Mouse (Mus musculus): Measurements from ENCODE around the gene Ppm1m. TPM values are rescaled to one million over a fixed set of nuclear protein-coding genes. Genes with fewer than 3 reads are reported as not detected.

The Ppm1m gene
- polyA plus RNA-seq, 1 experiment: 24.1 TPM

DNA sequence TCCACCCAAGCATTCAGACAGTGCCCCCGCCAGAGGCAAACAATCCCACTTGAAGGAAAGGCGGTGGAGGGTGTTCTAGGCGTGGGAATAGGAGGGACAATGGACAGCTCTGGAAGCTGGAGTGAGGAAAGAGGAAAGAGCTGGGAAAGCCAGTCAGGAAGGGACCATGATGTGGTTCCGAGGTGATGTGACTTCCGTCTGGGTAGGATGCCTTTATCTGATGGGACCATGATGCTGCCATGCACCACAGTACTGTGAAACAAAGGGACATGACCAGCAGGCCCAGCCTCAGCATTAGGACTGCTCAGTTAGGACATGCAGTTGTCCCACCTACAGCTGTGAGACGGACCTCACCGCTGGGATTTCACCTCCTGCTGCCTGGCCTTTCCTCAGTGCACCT, 31.7 kb upstream of the Ppm1m start:
- no peak for TF ChIP-seq POLR2A (IDR thresholded peaks at IDR 0.05; ENCODE audit: borderline replicate concordance, extremely low read depth, insufficient read depth, insufficient read length, poor library complexity, severe bottlenecking)
- no peak for TF ChIP-seq CTCF (IDR thresholded peaks at IDR 0.05; ENCODE audit: borderline replicate concordance, extremely low read depth, insufficient read depth, insufficient read length)
- no peak for DNase-seq (ENCODE audit: low read depth)

DNA sequence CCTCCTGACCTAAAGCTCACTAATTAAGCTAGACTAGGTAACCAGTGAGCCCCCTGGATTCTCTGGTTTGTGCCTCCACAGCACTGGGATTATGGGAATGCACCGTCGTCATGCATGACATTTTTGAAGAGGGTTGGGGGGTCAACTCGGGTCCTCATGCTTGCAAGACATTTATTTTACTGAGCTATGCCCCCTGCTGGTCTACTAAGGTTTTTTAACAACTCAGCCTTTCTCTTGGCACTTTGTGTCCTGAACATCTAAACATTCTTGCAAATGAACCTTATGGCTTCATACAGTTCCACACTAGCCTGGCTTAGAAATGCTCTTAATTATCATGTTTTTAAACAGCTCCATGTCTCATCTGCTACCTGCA, 31.2 kb upstream of the Ppm1m start:
- 0 out of 2 replicates have a peak, but pooled peaks have one; percentile 6 for TF ChIP-seq CTCF (IDR thresholded peaks at IDR 0.05; ENCODE audit: borderline replicate concordance, extremely low read depth, insufficient read depth, insufficient read length)
- no peak for TF ChIP-seq POLR2A (IDR thresholded peaks at IDR 0.05; ENCODE audit: borderline replicate concordance, extremely low read depth, insufficient read depth, insufficient read length, poor library complexity, severe bottlenecking)
- no peak for DNase-seq (ENCODE audit: low read depth)

- DNase-seq (ENCODE audit: low read depth): no peak
- no peak for TF ChIP-seq POLR2A (IDR thresholded peaks at IDR 0.05; ENCODE audit: borderline replicate concordance, extremely low read depth, insufficient read depth, insufficient read length, poor library complexity, severe bottlenecking)
- no peak for TF ChIP-seq CTCF (IDR thresholded peaks at IDR 0.05; ENCODE audit: borderline replicate concordance, extremely low read depth, insufficient read depth, insufficient read length)
Observed at GRCm38 (mm10) chr9:106230051-106230733, 30.6 kb upstream of the Ppm1m start.

DNA sequence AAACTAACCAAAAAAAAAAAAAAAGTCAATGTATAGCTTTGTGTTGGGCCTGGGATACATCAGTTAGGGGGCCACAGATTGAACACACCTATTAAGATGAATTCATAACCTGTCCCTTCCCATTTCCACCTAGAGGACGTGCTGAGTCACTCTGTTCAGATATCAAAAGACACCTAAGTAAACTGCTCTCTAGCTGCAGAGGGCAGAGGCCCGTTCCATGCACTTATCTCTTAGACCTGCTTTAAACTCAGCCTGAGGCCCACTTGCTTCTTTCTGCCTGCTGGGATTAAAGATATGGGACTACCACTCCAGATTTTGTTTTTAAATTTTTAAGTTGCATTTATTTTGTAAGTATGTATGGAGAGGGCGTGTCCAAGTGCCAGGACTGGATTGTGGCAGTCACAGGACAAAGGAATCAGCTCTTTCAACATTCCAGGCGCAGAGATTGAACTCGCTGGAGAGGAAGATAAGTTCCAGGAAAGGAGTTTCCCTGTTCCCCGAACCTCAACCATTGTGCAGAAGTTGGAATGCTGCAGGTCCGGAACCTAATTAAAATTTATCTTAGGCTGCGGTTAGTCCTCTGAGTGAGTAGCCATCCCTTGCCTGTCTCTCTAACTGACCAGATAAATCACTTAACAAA, 28.4 kb upstream of the Ppm1m start:
- no peak for DNase-seq (ENCODE audit: low read depth)
- TF ChIP-seq CTCF (IDR thresholded peaks at IDR 0.05; ENCODE audit: borderline replicate concordance, extremely low read depth, insufficient read depth, insufficient read length): no peak
- TF ChIP-seq POLR2A (IDR thresholded peaks at IDR 0.05; ENCODE audit: borderline replicate concordance, extremely low read depth, insufficient read depth, insufficient read length, poor library complexity, severe bottlenecking): no peak

DNA sequence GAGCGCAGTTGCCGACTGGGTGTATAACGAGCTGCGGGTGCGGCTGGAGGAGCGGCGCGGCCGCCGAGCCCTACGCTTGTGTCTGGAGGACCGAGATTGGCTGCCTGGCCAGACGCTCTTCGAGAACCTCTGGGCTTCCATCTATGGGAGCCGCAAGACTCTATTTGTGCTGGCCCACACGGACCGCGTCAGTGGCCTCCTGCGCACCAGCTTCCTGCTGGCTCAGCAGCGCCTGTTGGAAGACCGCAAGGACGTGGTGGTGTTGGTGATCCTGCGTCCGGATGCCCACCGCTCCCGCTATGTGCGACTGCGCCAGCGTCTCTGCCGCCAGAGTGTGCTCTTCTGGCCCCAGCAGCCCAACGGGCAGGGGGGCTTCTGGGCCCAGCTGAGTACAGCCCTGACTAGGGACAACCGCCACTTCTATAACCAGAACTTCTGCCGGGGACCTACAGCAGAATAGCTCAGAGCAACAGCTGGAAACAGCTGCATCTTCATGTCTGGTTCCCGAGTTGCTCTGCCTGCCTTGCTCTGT, 26.7 kb upstream of the Ppm1m start:
- DNase-seq (ENCODE audit: low read depth): peak; percentile 74
- peak; percentile 36; the same call in 1 of the 2 replicates for TF ChIP-seq CTCF (IDR thresholded peaks at IDR 0.05; ENCODE audit: borderline replicate concordance, extremely low read depth, insufficient read depth, insufficient read length)
- no peak for TF ChIP-seq POLR2A (IDR thresholded peaks at IDR 0.05; ENCODE audit: borderline replicate concordance, extremely low read depth, insufficient read depth, insufficient read length, poor library complexity, severe bottlenecking)

DNA sequence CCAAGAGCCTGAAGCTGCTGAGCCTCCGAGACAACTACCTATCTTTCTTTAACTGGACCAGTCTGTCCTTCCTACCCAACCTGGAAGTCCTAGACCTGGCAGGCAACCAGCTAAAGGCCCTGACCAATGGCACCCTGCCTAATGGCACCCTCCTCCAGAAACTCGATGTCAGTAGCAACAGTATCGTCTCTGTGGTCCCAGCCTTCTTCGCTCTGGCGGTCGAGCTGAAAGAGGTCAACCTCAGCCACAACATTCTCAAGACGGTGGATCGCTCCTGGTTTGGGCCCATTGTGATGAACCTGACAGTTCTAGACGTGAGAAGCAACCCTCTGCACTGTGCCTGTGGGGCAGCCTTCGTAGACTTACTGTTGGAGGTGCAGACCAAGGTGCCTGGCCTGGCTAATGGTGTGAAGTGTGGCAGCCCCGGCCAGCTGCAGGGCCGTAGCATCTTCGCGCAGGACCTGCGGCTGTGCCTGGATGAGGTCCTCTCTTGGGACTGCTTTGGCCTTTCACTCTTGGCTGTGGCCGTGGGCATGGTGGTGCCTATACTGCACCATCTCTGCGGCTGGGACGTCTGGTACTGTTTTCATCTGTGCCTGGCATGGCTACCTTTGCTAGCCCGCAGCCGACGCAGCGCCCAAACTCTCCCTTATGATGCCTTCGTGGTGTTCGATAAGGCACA, 26.1 kb upstream of the Ppm1m start:
- no peak for DNase-seq (ENCODE audit: low read depth)
- TF ChIP-seq POLR2A (IDR thresholded peaks at IDR 0.05; ENCODE audit: borderline replicate concordance, extremely low read depth, insufficient read depth, insufficient read length, poor library complexity, severe bottlenecking) (no peak), CTCF (IDR thresholded peaks at IDR 0.05; ENCODE audit: borderline replicate concordance, extremely low read depth, insufficient read depth, insufficient read length) (no peak)

- DNase-seq (ENCODE audit: low read depth): no peak
- no peak for TF ChIP-seq POLR2A (IDR thresholded peaks at IDR 0.05; ENCODE audit: borderline replicate concordance, extremely low read depth, insufficient read depth, insufficient read length, poor library complexity, severe bottlenecking)
- no peak for TF ChIP-seq CTCF (IDR thresholded peaks at IDR 0.05; ENCODE audit: borderline replicate concordance, extremely low read depth, insufficient read depth, insufficient read length)
Observed at GRCm38 (mm10) chr9:106222994-106223393, 23.4 kb upstream of the Ppm1m start.

GRCm38 (mm10) chr9:106222261-106222851, 22.8 kb upstream of the Ppm1m start, which contains the start of gene Tlr9:
Gene Tlr9 (plus strand): TSS chr9:106222598.
- TF ChIP-seq POLR2A (IDR thresholded peaks at IDR 0.05; ENCODE audit: borderline replicate concordance, extremely low read depth, insufficient read depth, insufficient read length, poor library complexity, severe bottlenecking) (no peak), CTCF (IDR thresholded peaks at IDR 0.05; ENCODE audit: borderline replicate concordance, extremely low read depth, insufficient read depth, insufficient read length) (no peak)
- DNase-seq (ENCODE audit: low read depth): no peak

- TF ChIP-seq POLR2A (IDR thresholded peaks at IDR 0.05; ENCODE audit: borderline replicate concordance, extremely low read depth, insufficient read depth, insufficient read length, poor library complexity, severe bottlenecking) (no peak), CTCF (IDR thresholded peaks at IDR 0.05; ENCODE audit: borderline replicate concordance, extremely low read depth, insufficient read depth, insufficient read length) (no peak)
- no peak for DNase-seq (ENCODE audit: low read depth)
Observed at GRCm38 (mm10) chr9:106220894-106221523, 21.5 kb upstream of the Ppm1m start.

- no peak for DNase-seq (ENCODE audit: low read depth)
- no peak for TF ChIP-seq POLR2A (IDR thresholded peaks at IDR 0.05; ENCODE audit: borderline replicate concordance, extremely low read depth, insufficient read depth, insufficient read length, poor library complexity, severe bottlenecking)
- no peak for TF ChIP-seq CTCF (IDR thresholded peaks at IDR 0.05; ENCODE audit: borderline replicate concordance, extremely low read depth, insufficient read depth, insufficient read length)
Observed at GRCm38 (mm10) chr9:106216971-106217370, 17.4 kb upstream of the Ppm1m start.
